Mouse (Mus musculus) stomach, embryonic 16.5 days (tissue): ENCODE measurements around the gene Atp6v0e. TPM values are rescaled to one million over a fixed set of nuclear protein-coding genes. Genes with fewer than 3 reads are reported as not detected.

Source experiments
- ATAC-seq: fragments of 200-750 bp; cut with Nextera tagmentation; 2 replicates; pipeline ENCODE4 v1.8.0; 2017; ENCODE audit warnings: moderate number of reproducible peaks, moderate TSS enrichment; ENCODE audit not compliant: insufficient read depth, low FRiP score
- H3K27ac ChIP-seq: fragments of 300-500 bp; sonication (generic); 2 replicates; pipeline ENCODE4 v1.5.1; 2014; ENCODE audit warnings: low read length
- H3K27me3 ChIP-seq: fragments of 300-500 bp; sonication (generic); 2 replicates; pipeline ENCODE4 v1.6.1; 2014; ENCODE audit warnings: low read length, control low read depth, mixed read lengths; ENCODE audit not compliant: control insufficient read depth, insufficient read depth
- H3K36me3 ChIP-seq: fragments of 300-500 bp; sonication (generic); 2 replicates; pipeline ENCODE4 v1.6.1; 2014; ENCODE audit warnings: low read length; ENCODE audit not compliant: control insufficient read depth, insufficient read depth
- H3K4me1 ChIP-seq: fragments of 300-500 bp; sonication (generic); 2 replicates; pipeline ENCODE4 v1.6.1; 2014; ENCODE audit warnings: low read length, control low read depth, mixed read lengths; ENCODE audit not compliant: control insufficient read depth, insufficient read depth
- H3K4me2 ChIP-seq: fragments of 300-500 bp; sonication (generic); 2 replicates; pipeline ENCODE4 v1.6.1; 2014; ENCODE audit warnings: low read depth, low read length, mixed read lengths
- H3K4me3 ChIP-seq: fragments of 300-500 bp; sonication (generic); replicated peaks from 2 replicates; pipeline ENCODE4 v1.5.1; 2014; ENCODE audit warnings: mild to moderate bottlenecking, low read length
- H3K9ac ChIP-seq: fragments of 300-500 bp; sonication (generic); 2 replicates; pipeline ENCODE4 v1.6.1; 2014; ENCODE audit warnings: low read length
- H3K9me3 ChIP-seq: fragments of 300-500 bp; sonication (generic); replicated peaks from 2 replicates; pipeline ENCODE4 v1.6.1; 2016; ENCODE audit warnings: low read length, control low read depth; ENCODE audit not compliant: control insufficient read depth
- WGBS: fragments of 180-500 bp; shearing (Covaris S2); extraction: QIAGEN DNeasy Blood & Tissue Kit; methylation state at CpG from one replicate; pipeline ENCODE4 v1.1.7; 2014; 5-methylcytosine and 5-hydroxymethylcytosine counted together
- polyA plus RNA-seq: library from polyadenylated mRNA; unstranded; fragments of >200 nt; fragmentation: Nextera tagmentation; extraction: Ambion mirVana; gene quantifications from 2 replicates; pipeline ENCODE4 v1.2.1, GENCODE M21; 2015

Atp6v0e gene
- polyA plus RNA-seq, 1 experiment from 2014 or later, result 231 TPM

DNA sequence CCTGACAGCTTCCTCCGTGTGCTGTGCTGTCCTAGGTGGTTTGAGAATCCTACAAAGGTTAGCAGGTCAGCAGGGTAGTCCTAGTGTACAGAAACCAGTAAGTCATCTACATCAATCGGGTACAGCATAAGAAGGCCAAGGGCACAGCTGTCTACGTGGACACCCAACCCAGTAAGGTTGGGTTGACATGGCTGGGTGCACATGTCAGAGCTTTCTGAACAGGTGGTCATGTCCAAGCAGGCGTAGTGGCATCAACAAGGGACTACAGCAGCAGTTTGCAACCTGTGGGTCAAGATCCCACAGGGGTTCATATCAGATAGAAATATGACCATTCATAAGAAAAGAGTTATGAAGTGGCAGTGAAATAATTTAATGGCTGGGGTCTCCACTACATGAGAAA, 2.6 kb downstream of the Atp6v0e start:
- H3K4me2 ChIP-seq, result no peak overlapping the region
- no peaks in the 10 kb centered on the region for H3K27me3 ChIP-seq
- 90% methylated on average over 4 of the region's 4 CpGs for WGBS
- no peak overlapping the region for H3K4me3 ChIP-seq
- H3K4me1 ChIP-seq, result peaks cover 7% of the 10 kb centered on the region; the same call in 1 of the 2 replicates
- H3K27ac ChIP-seq, result no peak overlapping the region
- H3K36me3 ChIP-seq, result no peaks in the 10 kb centered on the region
- no peaks in the 10 kb centered on the region for H3K9me3 ChIP-seq
- H3K9ac ChIP-seq, result no peak overlapping the region
- no peak for ATAC-seq

DNA sequence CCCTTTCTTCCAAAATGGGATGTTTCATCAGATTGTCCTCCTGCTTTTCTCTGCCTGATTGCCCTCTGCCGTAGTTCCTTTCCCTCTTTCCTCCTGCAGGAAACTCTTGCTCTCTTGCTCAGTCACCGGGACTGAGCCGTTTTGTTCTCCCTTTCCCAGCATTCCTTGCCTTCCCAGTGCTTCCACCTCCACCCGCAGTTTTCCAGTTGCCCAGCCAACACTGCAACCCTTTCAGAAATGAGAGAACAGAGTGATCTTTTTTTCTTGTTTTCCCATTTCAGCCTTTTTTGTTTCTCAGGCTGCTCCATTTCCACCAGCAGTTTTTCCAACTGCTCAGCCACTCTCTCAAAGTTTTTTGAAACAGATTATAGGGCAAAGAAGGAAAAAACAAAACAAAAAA, 8.2 kb downstream of the Atp6v0e start:
- 0 out of 2 replicates have a peak, but pooled peaks cover 3% of the 10 kb centered on the region for H3K4me1 ChIP-seq
- H3K9me3 ChIP-seq, result no peaks in the 10 kb centered on the region
- H3K27me3 ChIP-seq, result no peaks in the 10 kb centered on the region
- ATAC-seq, result no peak
- H3K9ac ChIP-seq, result no peak overlapping the region
- no peaks in the 10 kb centered on the region for H3K36me3 ChIP-seq
- no peak overlapping the region for H3K4me3 ChIP-seq
- WGBS, result 64% methylated on average over 4 of the region's 4 CpGs
- no peak overlapping the region for H3K27ac ChIP-seq
- no peak overlapping the region for H3K4me2 ChIP-seq

DNA sequence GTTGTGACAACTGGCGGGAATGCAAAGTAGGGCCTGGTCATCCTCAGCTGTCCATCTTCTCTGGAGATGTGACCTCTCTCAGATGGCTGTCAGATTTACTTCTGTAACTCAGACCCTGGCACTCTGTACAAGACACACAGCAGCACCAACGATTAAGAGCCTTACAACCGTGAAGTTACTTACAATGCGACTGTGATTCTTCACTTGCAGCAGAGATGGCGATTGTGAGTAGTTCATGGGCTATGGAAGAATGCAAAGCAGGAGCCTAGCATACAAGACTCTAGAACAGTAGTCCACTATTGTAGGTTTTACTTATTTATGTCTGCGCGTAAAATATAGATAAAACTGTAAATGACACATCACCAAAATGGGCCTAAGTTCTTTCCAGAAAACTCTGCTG, 12.8 kb downstream of the Atp6v0e start:
- peak overlapping the region; percentile 99 for H3K4me3 ChIP-seq
- H3K4me1 ChIP-seq, result peaks cover 16% of the 10 kb centered on the region
- no peaks in the 10 kb centered on the region for H3K9me3 ChIP-seq
- ATAC-seq, result no peak
- no peaks in the 10 kb centered on the region for H3K27me3 ChIP-seq
- peak overlapping the region; percentile 70 for H3K4me2 ChIP-seq
- 19% methylated on average over 7 of the region's 7 CpGs for WGBS
- H3K36me3 ChIP-seq, result no peaks in the 10 kb centered on the region
- H3K9ac ChIP-seq, result peak overlapping the region; percentile 95
- H3K27ac ChIP-seq, result peak overlapping the region; percentile 97

DNA sequence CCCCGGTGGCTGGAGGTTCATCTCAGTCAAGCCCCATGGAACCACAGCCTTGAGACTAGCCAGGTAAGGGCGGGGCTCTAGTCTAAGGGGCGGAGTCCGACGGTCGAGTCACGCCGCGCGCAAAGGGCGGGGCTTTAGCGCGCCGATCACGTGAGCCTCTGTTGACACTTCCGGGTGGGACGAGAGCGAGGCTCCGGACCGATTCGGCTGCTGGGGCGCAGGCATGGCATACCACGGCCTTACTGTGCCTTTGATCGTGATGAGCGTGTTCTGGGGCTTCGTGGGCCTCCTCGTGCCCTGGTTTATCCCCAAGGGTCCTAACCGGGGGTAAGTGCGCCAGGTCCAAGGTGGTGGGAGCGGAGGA, 13.2 kb downstream of the Atp6v0e start:
- Histone ChIP-seq H3K4me3 (peak overlapping the region; percentile 99), H3K27ac (peak overlapping the region; percentile 97), H3K9ac (peak overlapping the region; percentile 95), H3K4me1 (peaks cover 16% of the 10 kb centered on the region), H3K27me3 (no peaks in the 10 kb centered on the region), H3K9me3 (no peaks in the 10 kb centered on the region), H3K4me2 (peak overlapping the region; percentile 70), H3K36me3 (no peaks in the 10 kb centered on the region)
- peak; percentile 93 for ATAC-seq
- under 1% methylated on average over 30 of the region's 30 CpGs for WGBS

DNA sequence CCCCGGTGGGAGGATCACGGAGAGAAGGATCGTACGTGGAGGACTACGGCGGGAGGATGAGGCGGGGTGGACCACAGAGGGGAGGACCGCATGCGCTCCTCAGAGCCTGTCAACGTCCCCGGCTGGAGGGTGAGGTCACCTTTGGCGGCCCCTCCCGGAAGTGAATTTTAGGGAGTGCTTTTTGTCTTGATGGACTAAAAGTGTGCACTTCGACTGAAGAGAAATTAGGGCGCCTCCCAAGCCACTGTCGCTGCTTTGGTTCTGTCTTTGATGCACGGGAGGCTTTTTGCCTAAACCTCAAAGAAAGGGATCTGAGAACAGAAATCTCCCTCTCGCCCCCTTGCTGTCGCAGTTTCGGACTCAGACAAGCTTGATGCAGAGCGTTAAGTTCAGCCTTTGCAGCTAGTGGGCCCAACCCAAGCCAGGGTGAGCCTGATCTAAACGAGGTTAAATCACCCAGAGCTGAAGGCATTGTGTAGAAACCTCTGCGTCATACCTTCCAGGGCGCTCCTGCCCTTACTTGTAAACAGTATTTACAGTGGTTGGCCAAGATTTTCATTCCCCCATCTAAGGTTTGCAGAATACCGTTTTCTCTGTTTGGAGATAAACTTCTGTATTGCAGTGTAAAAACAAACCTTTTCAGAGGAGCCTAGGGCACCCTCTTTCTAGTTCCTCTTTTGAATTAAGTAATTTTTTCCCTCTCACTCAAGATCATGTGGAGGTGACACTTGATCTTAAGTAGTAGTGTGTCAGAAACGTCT, 13.8 kb downstream of the Atp6v0e start:
- no peaks in the 10 kb centered on the region for H3K36me3 ChIP-seq
- ATAC-seq, result peak; percentile 90
- WGBS, result 2% methylated on average over 26 of the region's 26 CpGs
- peak overlapping the region; percentile 97 for H3K27ac ChIP-seq
- H3K4me2 ChIP-seq, result peak overlapping the region; percentile 70
- H3K4me3 ChIP-seq, result peak overlapping the region; percentile 99
- peaks cover 16% of the 10 kb centered on the region for H3K4me1 ChIP-seq
- H3K9me3 ChIP-seq, result no peaks in the 10 kb centered on the region
- H3K9ac ChIP-seq, result peak overlapping the region; percentile 95
- no peaks in the 10 kb centered on the region for H3K27me3 ChIP-seq

DNA sequence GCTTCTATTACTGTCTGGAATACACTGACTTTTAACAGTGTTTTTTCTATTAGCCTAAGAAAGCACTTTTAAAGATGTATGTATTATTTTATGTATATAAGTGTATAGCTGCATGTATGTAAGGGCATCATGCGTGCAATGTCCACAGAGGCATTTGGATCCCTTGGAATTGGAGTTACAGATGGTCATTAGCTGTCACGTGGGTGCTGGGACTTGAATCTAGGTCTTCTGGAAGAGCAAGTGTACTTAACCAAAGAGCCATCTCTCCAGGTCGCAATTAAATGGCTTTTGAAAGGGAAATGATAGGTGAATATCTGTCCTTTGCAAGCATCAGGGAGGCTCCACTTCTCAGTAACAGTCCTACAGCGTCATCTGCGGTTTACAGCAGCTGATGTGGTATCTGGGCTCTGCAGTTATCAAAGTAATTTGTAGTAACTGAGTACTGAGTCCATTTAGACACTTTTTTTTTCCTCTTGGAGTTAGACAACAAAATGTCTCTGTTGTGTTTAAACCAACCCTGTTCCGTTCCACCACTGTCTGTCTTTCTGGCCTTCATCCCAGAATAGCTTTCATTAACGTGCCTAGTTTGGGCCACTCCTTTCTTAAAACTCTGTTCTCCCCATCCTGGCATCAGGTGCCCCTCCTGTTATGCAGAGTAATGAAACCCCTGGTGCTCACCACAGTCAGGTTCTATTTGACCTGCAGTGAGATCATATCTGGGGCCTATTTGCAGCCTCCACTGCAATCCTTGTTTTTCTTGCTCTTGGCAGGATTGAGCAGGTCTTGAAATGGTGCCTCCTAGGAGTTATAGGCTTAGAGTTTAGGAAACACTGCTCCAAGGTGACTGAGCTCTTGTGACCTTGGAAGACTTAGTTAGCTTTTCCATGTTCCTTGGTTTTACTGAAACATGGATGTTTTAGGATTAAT, 14.9 kb downstream of the Atp6v0e start:
- H3K4me3 ChIP-seq, result no peak overlapping the region; the same call in 1 of the 2 replicates
- H3K27ac ChIP-seq, result 0 out of 2 replicates have a peak overlapping the region, but pooled peaks have one; percentile 4
- peak overlapping the region; percentile 70 for H3K4me2 ChIP-seq
- 0 out of 2 replicates have a peak overlapping the region, but pooled peaks have one; percentile 13 for H3K9ac ChIP-seq
- H3K36me3 ChIP-seq, result no peaks in the 10 kb centered on the region
- H3K27me3 ChIP-seq, result no peaks in the 10 kb centered on the region
- WGBS, result 73% methylated on average over 7 of the region's 7 CpGs
- no peaks in the 10 kb centered on the region for H3K9me3 ChIP-seq
- ATAC-seq, result no peak
- peaks cover 16% of the 10 kb centered on the region for H3K4me1 ChIP-seq

DNA sequence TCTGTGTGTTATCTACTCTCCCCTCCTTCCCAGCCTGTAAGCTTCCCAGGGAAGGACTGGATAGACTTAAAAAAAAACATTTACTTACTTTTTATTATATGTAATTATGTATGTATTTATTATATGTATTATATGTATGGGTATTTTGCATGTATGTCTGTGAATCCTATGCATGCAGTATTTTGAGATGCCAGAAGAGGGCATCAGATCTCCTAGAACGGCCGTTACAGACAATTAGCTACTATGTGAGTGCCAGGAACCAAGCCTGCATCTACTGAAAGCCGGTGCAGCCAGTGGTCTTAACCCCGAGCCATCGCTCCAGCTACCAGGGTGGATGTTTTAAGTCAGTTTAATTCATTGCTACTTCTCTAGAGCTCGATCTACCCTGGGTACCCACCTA, 18.2 kb downstream of the Atp6v0e start:
- Histone ChIP-seq H3K27ac (no peak overlapping the region), H3K9ac (no peak overlapping the region), H3K9me3 (no peaks in the 10 kb centered on the region), H3K27me3 (no peaks in the 10 kb centered on the region), H3K36me3 (no peaks in the 10 kb centered on the region; the same call in 1 of the 2 replicates), H3K4me2 (no peak overlapping the region), H3K4me3 (no peak overlapping the region), H3K4me1 (peaks cover 14% of the 10 kb centered on the region)
- no peak for ATAC-seq
- WGBS, result 91% methylated on average over 6 of the region's 6 CpGs

DNA sequence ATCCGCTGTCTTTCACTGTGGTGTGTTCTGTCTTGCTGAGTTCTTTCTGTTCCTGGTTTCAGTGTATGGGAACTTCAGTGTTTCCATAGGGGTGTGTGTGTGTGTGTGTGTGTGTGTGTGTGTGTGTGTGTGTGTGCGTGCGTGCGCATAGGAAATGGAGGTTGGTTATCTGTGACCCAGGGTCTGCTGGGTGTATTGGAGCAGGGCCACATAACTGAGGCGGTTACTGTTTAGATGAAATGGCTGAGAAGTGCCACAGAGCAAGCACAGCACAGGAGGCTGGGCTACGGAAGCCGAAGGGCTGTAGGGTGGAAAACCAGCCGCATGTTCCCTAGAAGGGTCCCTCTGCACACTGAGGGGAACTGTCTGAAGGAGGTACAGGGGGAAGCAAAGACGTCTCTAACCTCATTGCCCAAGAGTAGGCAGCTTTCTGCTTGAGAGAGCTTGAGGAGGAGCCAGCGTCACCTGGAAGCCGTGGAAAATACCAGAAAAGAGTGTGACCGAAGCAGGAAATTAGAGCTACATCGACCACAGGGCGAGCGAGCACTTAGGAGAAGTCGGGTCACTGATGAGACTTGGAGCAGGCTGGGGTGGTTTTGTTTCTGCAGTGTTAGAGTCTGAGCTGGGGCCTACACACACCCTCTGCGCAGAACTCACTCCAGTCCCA, 23.4 kb downstream of the Atp6v0e start:
- 87% methylated on average over 17 of the region's 17 CpGs for WGBS

More for the DNA sequence above, 23.4 kb downstream of the Atp6v0e start:
- Histone ChIP-seq H3K27ac (no peak overlapping the region), H3K36me3 (no peaks in the 10 kb centered on the region; the same call in 1 of the 2 replicates), H3K4me3 (no peak overlapping the region), H3K4me2 (no peak overlapping the region), H3K27me3 (no peaks in the 10 kb centered on the region), H3K4me1 (no peaks in the 10 kb centered on the region), H3K9me3 (no peaks in the 10 kb centered on the region), H3K9ac (no peak overlapping the region)
- no peak for ATAC-seq
